Mouse (Mus musculus) stomach, embryonic 15.5 days (tissue): Measurements from ENCODE around the gene Serinc5. TPM values are rescaled to one million over a fixed set of nuclear protein-coding genes. Genes with fewer than 3 reads are reported as not detected.

Source experiments
- ATAC-seq: fragments of 200-750 bp; cut with Nextera tagmentation; 2 replicates; pipeline ENCODE4 v1.8.0; 2017; ENCODE audit warnings: low read depth, moderate number of reproducible peaks, moderate TSS enrichment; ENCODE audit not compliant: insufficient read depth, low FRiP score
- H3K27ac ChIP-seq: fragments of 300-500 bp; sonication (generic); 2 replicates; pipeline ENCODE4 v1.5.1; 2015; ENCODE audit warnings: mild to moderate bottlenecking, inconsistent platforms
- H3K27me3 ChIP-seq: fragments of 300-500 bp; sonication (generic); replicated peaks from 2 replicates; pipeline ENCODE4 v1.6.1; 2015; ENCODE audit warnings: inconsistent platforms
- H3K36me3 ChIP-seq: fragments of 300-500 bp; sonication (generic); 2 replicates; pipeline ENCODE4 v1.6.1; 2015; ENCODE audit warnings: inconsistent platforms
- H3K4me1 ChIP-seq: fragments of 300-500 bp; sonication (generic); 2 replicates; pipeline ENCODE4 v1.6.1; 2015; ENCODE audit warnings: inconsistent platforms
- H3K4me2 ChIP-seq: fragments of 300-500 bp; sonication (generic); 2 replicates; pipeline ENCODE4 v1.6.1; 2015; ENCODE audit warnings: mild to moderate bottlenecking, inconsistent platforms
- H3K4me3 ChIP-seq: fragments of 300-500 bp; sonication (generic); replicated peaks from 2 replicates; pipeline ENCODE4 v1.5.1; 2015; ENCODE audit warnings: inconsistent platforms
- H3K9ac ChIP-seq: fragments of 300-500 bp; sonication (generic); 2 replicates; pipeline ENCODE4 v1.6.1; 2015; ENCODE audit warnings: inconsistent platforms
- H3K9me3 ChIP-seq: fragments of 300-500 bp; sonication (generic); 2 replicates; pipeline ENCODE4 v1.6.1; 2016; ENCODE audit warnings: inconsistent platforms
- WGBS: fragments of 180-500 bp; shearing (Covaris S2); methylation state at CpG from one replicate; pipeline ENCODE4 v1.1.7; 2015; 5-methylcytosine and 5-hydroxymethylcytosine counted together
- polyA plus RNA-seq: library from polyadenylated mRNA; unstranded; fragments of >200 nt; fragmentation: Nextera tagmentation; extraction: Ambion mirVana; gene quantifications from 2 replicates; pipeline ENCODE4 v1.2.1, GENCODE M21; 2015

The Serinc5 gene
- polyA plus RNA-seq, 1 experiment from 2014 or later: 21.9 TPM

DNA sequence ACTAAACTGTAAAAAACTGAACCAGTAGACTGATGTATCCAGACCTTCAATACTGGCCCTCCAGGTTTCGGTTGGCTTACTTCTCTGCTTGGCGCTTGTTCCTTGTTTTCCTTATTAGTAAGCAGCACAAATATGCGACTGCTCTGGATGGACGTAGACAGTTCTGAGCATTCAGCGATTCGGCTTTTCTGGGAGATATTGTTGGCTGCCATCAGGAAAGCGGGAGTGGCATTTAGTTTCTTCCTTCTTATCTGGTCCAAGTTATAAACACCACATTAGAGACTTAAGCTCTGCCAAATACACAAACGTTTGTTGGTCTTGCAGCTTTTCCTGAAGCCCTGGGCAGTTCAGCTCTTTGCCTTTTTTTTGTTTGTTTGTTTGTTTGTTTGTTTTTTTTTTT lies 5.6 kb downstream of the Serinc5 start:
- H3K27me3 ChIP-seq: no peaks in the 10 kb centered on the region
- WGBS: 85% methylated on average over 8 of the region's 8 CpGs
- H3K36me3 ChIP-seq: no peaks in the 10 kb centered on the region
- H3K27ac ChIP-seq: no peak overlapping the region
- H3K4me1 ChIP-seq: peaks cover 9% of the 10 kb centered on the region; the same call in 1 of the 2 replicates
- no peak overlapping the region for H3K4me3 ChIP-seq
- H3K9me3 ChIP-seq: no peaks in the 10 kb centered on the region
- H3K4me2 ChIP-seq: no peak overlapping the region
- ATAC-seq: no peak
- no peak overlapping the region for H3K9ac ChIP-seq

DNA sequence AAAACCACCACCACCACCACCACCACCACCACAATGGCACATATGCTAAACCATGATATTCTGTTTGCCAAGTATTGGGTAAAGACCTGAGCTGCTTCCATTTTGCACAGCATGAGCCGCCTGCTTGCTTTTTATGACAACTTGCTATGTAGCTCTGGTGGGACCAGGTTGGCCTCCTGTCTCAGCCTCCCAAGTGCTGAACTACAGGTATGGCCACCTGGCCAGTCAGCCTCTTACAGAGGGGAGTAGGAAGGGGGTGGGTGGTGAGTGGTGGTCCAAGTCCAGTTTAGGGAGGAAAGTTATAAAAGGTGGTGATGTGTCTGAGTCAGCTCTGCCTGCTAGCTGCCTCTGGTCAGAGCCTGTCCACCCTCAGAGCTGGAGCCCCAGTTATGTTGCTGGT lies 15.3 kb downstream of the Serinc5 start:
- Histone ChIP-seq H3K4me1 (no peaks in the 10 kb centered on the region), H3K27ac (no peak overlapping the region), H3K9me3 (no peaks in the 10 kb centered on the region), H3K36me3 (peaks cover 20% of the 10 kb centered on the region; the same call in 1 of the 2 replicates), H3K4me2 (no peak overlapping the region), H3K27me3 (no peaks in the 10 kb centered on the region), H3K4me3 (no peak overlapping the region), H3K9ac (no peak overlapping the region)
- ATAC-seq: no peak
- 95% methylated on average over 1 of the region's 1 CpGs for WGBS

DNA sequence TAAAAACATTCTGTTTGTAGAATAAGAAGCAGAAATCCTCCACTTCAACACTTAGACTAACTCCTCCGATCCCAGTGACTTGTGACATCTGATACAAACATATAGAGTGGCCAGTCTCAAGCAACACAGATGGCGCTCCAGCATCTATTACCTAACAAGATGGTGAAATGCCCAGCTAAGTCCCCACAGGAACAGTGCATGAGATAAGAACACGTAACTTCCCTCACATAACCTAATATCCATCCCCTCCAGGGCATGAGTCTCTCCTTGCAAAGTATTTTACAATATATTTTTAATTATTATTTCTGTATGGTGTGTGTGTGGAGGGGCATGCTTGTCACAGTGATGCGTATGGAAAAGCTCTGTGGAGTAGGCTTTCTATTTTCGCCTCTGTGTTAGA lies 15.8 kb downstream of the Serinc5 start:
- no peak for ATAC-seq
- no peak overlapping the region for H3K9ac ChIP-seq
- H3K9me3 ChIP-seq: no peaks in the 10 kb centered on the region
- no peaks in the 10 kb centered on the region for H3K27me3 ChIP-seq
- 98% methylated on average over 5 of the region's 5 CpGs for WGBS
- 0 out of 2 replicates have a peak, but pooled peaks cover 4% of the 10 kb centered on the region for H3K4me1 ChIP-seq
- no peak overlapping the region for H3K4me2 ChIP-seq
- no peak overlapping the region for H3K27ac ChIP-seq
- peaks cover 20% of the 10 kb centered on the region; the same call in 1 of the 2 replicates for H3K36me3 ChIP-seq
- H3K4me3 ChIP-seq: no peak overlapping the region

DNA sequence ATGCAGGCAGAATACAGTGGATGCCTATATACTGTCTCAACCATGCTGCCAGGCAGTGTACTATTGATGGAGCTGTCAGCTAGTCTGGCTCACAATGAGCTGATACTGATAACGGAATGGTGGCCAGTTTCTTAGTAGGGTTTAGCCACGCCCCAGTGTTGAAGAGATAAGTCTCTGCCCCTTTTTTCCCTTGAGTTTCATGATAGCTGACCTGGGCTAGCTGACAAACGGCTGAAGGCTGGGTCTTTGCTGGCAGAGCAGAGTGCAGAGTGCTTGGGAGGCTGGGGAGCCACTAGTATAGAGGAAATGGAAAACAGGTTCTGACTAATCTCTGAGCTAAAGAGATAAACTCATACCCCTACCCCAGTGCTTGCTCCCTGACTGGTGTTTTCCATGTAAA lies 18.6 kb downstream of the Serinc5 start:
- H3K27me3 ChIP-seq: no peaks in the 10 kb centered on the region
- ATAC-seq: peak; percentile 70
- no peak overlapping the region for H3K4me3 ChIP-seq
- H3K9ac ChIP-seq: no peak overlapping the region
- H3K27ac ChIP-seq: no peak overlapping the region
- WGBS: 72% methylated on average over 3 of the region's 3 CpGs
- H3K4me2 ChIP-seq: no peak overlapping the region
- H3K9me3 ChIP-seq: no peaks in the 10 kb centered on the region
- peaks cover 20% of the 10 kb centered on the region; the same call in 1 of the 2 replicates for H3K36me3 ChIP-seq
- H3K4me1 ChIP-seq: peaks cover 13% of the 10 kb centered on the region; the same call in 1 of the 2 replicates

DNA sequence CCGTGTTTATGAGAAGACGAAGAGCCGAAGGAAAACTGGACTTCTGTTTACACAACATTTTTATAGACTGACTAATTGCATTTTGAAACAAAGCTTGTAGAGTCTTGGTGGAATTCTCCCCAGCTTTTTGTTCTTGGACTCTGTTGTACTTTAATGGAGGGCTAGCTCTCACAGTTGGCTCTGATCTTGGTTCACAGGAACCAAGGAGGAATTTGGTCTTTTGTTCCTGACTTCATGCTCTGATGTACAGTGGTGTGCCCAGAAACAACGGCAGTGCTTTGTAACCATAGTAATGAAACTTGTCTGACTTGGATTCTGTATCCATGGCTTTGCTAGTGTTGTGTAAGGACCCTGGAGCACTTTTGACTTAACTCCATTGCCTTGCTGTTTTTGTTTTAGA lies 20.6 kb downstream of the Serinc5 start:
- Histone ChIP-seq H3K27ac (no peak overlapping the region; the same call in 1 of the 2 replicates), H3K27me3 (no peaks in the 10 kb centered on the region), H3K4me3 (no peak overlapping the region), H3K4me1 (peaks cover 29% of the 10 kb centered on the region), H3K4me2 (no peak overlapping the region), H3K9me3 (no peaks in the 10 kb centered on the region), H3K9ac (no peak overlapping the region), H3K36me3 (peaks cover 11% of the 10 kb centered on the region; the same call in 1 of the 2 replicates)
- WGBS: 52% methylated on average over 4 of the region's 4 CpGs
- no peak for ATAC-seq

DNA sequence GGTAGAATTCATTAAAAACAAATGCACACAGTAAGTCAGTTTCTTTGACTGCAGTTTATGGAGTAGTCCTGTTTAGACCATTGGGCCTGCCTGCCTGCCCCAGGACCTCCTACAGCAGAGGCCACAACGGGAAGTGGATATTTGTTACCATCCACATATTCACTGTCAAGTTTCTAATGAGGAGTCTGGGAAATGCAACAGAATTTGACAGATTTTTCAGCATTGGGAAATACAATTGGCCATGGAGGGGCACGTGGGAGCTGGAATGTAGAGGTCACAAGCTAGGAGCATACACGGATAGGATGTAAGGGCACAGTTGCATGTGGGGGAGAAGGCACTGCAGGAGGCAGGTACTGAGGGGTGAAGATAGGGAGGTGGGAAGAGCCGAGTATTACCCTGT lies 21.7 kb downstream of the Serinc5 start:
- Histone ChIP-seq H3K9me3 (no peaks in the 10 kb centered on the region), H3K4me2 (no peak overlapping the region), H3K27me3 (no peaks in the 10 kb centered on the region), H3K4me3 (no peak overlapping the region), H3K9ac (no peak overlapping the region), H3K36me3 (peaks cover 8% of the 10 kb centered on the region; the same call in 1 of the 2 replicates), H3K27ac (no peak overlapping the region), H3K4me1 (peaks cover 36% of the 10 kb centered on the region)
- WGBS: 28% methylated on average over 4 of the region's 4 CpGs
- no peak for ATAC-seq

DNA sequence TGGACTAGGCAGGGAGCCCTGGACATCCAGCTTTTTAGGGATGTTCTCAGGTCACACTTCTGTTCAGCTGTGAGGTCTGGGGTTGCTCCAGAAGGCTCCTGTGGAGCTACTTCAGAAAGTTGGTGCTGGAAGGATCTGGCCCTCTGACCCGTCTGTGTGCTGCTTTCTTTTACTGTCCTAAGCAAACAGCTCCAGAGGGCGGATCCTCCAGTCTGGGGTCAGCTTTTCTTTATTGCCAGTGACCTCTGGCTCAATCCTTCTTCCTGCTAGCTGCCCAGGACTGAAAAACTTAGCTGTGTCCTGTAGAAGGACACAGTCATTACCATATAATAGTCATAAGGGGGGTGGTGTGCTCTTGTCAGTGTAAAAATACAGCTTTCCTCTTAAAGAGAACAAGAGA lies 24.1 kb downstream of the Serinc5 start:
- WGBS: 57% methylated on average over 2 of the region's 2 CpGs
- ATAC-seq: no peak
- Histone ChIP-seq H3K36me3 (no peaks in the 10 kb centered on the region), H3K27me3 (no peaks in the 10 kb centered on the region), H3K9ac (no peak overlapping the region), H3K4me1 (peaks cover 36% of the 10 kb centered on the region), H3K9me3 (no peaks in the 10 kb centered on the region), H3K4me3 (no peak overlapping the region), H3K4me2 (no peak overlapping the region), H3K27ac (no peak overlapping the region)

DNA sequence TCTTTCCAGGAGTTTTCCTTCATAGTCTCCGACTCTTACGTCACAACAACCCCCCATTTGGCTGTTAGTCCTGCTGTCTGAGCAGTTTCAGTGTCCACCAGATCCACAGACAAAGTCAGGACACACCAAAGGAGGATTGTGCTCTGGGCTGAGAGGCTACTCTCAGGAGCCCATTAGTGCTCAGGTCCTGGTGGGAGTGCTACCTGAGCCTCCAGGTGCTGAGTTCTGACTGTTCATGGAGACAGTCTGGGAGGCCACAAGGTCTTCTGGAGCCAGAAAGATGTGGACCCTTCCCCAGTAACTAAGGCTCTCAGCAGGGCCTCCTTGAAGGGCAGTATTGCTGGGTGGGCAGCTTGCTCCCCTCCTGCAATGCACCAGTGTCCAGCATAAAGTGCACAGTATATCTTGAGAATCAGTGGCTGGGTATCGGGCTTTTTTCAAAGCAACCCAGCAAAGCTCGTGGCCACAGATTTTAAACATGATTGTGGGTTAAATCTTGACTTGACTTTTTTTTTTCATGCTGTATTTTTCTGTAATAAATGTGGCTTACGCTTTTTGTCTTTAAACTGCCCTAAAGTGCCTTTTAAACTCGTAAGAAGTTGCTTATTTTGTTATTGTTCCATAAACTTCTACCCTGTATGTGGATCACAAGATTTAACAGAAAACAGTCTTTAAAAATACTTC lies 25.5 kb downstream of the Serinc5 start:
- Histone ChIP-seq H3K9ac (no peak overlapping the region), H3K36me3 (no peaks in the 10 kb centered on the region), H3K4me3 (no peak overlapping the region), H3K9me3 (no peaks in the 10 kb centered on the region), H3K4me2 (peak overlapping the region; percentile 43; the same call in 1 of the 2 replicates), H3K27ac (peak overlapping the region; percentile 64), H3K4me1 (peaks cover 36% of the 10 kb centered on the region), H3K27me3 (no peaks in the 10 kb centered on the region)
- WGBS: 42% methylated on average over 6 of the region's 6 CpGs
- no peak for ATAC-seq

DNA sequence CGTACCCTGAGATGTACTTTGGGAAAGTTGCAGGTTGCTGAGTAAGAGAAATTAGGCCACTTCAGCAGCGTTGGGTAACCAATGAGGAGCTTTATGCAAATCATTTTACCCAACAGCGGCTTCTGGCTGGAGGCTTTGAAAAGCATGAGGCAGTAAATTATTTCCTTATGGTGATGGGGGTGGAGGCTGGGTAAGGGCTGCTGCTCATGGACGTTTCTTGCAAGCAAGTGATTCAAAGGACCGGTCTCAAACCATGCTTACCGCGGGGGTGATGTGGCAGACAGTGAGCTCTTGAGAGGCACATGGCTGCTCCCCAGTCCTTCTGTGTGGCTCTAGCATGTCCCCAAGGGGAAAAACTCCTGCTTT lies 26.0 kb downstream of the Serinc5 start:
- H3K27me3 ChIP-seq: no peaks in the 10 kb centered on the region
- 4% methylated on average over 7 of the region's 7 CpGs for WGBS
- peaks cover 31% of the 10 kb centered on the region for H3K4me1 ChIP-seq
- H3K9ac ChIP-seq: no peak overlapping the region
- peak overlapping the region; percentile 64 for H3K27ac ChIP-seq
- H3K4me2 ChIP-seq: peak overlapping the region; percentile 43
- H3K36me3 ChIP-seq: no peaks in the 10 kb centered on the region
- no peak overlapping the region for H3K4me3 ChIP-seq
- no peaks in the 10 kb centered on the region for H3K9me3 ChIP-seq
- peak; percentile 85 for ATAC-seq

DNA sequence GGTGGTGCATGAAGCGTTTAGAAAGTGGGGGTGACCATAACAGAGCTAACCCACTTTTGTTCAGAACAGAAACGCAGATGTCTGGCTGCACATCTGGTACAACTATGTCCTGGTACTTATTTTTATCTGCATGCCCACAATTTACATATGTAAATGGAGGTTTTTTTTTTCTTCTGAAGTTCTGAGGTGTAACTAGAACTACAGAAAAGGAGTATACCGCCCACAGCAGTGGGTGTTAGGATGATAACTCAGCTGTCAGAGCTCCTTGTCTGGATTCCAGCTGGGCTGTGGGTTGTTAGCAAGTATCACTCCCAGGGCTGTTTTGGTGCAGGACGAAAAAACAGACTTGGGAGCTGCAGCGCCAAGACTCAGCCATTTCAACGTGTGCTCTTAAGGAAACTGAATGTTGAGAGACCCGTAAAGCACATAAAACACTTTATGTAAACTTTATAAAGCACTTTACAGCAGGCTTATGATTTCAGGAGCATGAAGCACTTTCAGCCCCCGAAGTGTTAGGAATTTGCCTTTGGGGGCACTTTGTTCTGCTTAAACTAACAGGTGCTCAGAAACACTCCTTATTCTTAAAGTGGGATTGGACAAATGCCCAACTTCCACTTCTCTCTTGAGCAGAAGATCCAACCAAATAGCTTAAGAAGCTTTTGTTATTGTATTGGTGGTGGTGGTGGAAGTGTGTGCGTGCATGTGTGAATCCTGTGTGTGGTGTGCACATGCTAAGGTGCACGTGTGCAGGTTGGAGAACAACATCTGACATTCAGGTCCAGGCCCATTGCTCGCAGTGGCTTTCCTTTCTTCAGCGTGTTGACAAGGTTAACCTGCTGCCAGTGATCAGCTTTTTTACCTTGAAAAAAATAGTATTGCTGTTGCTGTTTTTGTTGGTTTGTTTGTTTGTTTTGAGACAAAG lies 28.5 kb downstream of the Serinc5 start:
- ATAC-seq: no peak
- Histone ChIP-seq H3K9ac (no peak overlapping the region), H3K4me1 (peaks cover 23% of the 10 kb centered on the region)

DNA sequence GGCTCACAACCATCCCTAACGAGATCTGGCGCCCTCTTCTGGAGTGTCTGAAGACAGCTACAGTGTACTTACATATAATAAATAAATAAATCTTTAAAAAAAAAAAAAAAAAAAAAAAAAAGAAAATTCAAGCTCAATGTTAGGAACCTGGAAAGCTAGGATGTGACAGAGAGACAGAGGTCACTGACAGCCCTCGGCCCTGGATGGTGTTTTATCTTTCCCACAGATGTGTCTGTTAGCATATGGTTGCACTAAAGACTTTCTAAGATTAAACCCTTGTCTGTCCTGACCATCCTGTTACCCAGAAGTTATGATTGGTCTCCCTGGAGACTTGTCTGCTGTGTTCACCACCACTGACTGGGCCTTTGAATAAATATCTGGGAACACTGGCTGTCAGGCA lies 33.3 kb downstream of the Serinc5 start:
- no peaks in the 10 kb centered on the region for H3K4me1 ChIP-seq
- H3K4me2 ChIP-seq: no peak overlapping the region
- no peaks in the 10 kb centered on the region for H3K36me3 ChIP-seq
- no peaks in the 10 kb centered on the region for H3K27me3 ChIP-seq
- WGBS: 77% methylated on average over 3 of the region's 3 CpGs
- ATAC-seq: 0 out of 2 replicates have a peak, but pooled peaks have one; percentile 22
- no peak overlapping the region for H3K27ac ChIP-seq
- no peak overlapping the region for H3K4me3 ChIP-seq
- H3K9ac ChIP-seq: no peak overlapping the region
- H3K9me3 ChIP-seq: no peaks in the 10 kb centered on the region

More for the DNA sequence above, 28.5 kb downstream of the Serinc5 start:
- no peak overlapping the region for H3K4me3 ChIP-seq
- no peak overlapping the region for H3K4me2 ChIP-seq
- H3K36me3 ChIP-seq: no peaks in the 10 kb centered on the region
- no peak overlapping the region for H3K27ac ChIP-seq
- 48% methylated on average over 12 of the region's 12 CpGs for WGBS
- no peaks in the 10 kb centered on the region for H3K9me3 ChIP-seq
- no peaks in the 10 kb centered on the region for H3K27me3 ChIP-seq

DNA sequence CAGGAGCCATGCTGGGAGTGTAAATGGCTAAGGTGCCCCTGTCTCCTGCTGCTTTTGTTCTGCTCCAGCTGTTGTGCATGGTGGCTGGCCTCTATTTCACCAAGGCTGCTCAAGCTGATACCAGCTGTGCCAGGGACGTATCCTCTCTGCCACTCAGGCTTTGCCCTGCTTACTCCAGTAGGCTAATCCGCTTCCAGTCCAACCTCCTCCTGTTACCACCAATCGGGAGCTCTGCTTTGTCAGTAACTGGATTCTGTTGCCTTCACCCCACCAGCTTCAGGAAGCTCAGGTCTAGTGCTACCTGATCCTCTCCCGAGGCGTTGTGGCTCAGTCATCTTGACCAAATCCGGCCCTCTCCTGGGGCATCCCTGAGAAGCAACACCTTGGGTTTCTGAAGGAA lies 33.9 kb downstream of the Serinc5 start:
- H3K9me3 ChIP-seq: no peaks in the 10 kb centered on the region
- H3K4me1 ChIP-seq: no peaks in the 10 kb centered on the region
- no peak overlapping the region for H3K9ac ChIP-seq
- H3K4me3 ChIP-seq: no peak overlapping the region
- ATAC-seq: no peak
- H3K36me3 ChIP-seq: no peaks in the 10 kb centered on the region
- no peak overlapping the region for H3K4me2 ChIP-seq
- H3K27ac ChIP-seq: no peak overlapping the region
- 80% methylated on average over 6 of the region's 6 CpGs for WGBS
- H3K27me3 ChIP-seq: no peaks in the 10 kb centered on the region
